Mouse (Mus musculus): ENCODE data around the gene Rhox4d. TPM values are rescaled to one million over a fixed set of nuclear protein-coding genes. Genes with fewer than 3 reads are reported as not detected.
"Not testable (repeated sequence)": the region's sequence is repeated elsewhere in the genome, so short reads cannot be mapped to it uniquely, and the experiment has no call there.

Gene Rhox4d
- total RNA-seq (2021), result not detected

DNA sequence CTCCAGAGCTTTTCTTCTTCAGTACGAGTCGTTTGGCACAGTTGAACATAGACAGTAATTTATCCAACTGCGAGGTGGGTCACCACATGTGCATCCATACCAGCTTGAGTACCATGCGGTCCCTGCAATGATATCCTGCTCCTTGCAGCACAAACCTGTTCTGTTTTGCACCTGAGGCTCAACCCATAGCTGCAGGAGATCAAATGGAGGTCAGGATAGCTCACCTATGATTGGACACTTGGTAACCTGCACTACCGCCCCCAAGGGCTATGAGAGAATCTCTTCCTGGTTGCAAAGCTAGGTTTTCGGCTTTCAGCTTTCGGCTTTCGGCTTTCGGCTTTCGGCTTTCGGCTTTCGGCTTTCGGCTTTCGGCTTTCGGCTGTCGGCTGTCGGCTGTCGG is at the start of gene Rhox4d:
Rhox4d (plus strand) TSS at position 301 of the 400 bp plus-strand sequence.
- DNase-seq (ENCODE audit: low spot score in 2 of 2); intact Hi-C loops (cut with DNase I): not testable (repeated sequence)

DNA sequence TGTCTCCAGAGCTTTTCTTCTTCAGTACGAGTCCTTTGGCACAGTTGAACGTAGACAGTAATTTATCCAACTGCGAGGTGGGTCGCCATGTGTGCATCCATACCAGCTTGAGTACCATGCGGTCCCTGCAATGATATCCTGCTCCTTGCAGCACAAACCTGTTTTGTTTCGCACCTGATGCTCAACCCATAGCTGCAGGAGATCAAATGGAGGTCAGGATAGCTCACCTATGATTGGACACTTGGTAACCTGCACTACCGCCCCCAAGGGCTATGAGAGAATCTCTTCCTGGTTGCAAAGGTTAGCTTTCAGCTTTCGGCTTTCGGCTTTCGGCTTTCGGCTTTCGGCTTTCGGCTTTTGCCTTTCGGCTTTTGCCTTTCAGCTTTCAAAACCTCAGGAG is 34.1 kb upstream of the Rhox4d start, which contains the start of gene Rhox4c:
Rhox4c (plus strand) TSS at position 301 of the 400 bp plus-strand sequence.
- DNase-seq (ENCODE audit: low spot score in 2 of 2); intact Hi-C loops (cut with DNase I): not testable (repeated sequence)

DNA sequence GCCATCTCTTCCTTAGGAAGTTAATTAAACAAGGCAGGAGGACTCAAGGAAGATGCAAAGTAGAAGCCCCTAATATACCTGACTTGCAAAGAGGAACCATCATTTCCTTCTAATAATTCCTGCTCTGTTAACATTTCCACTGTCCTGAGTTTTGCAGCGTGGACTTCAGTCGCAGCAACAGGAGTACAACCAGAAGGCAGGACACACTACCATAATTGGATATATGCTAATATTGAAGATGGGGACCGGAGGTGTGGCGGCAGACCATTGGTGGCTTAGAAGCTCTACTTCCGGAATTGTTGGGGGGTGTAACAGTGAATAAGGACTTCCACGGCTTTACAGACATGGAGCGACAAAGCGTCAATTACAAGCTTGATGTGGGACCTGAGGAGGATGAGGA is 16.0 kb downstream of the Rhox4d start, which contains the start of gene Rhox2e:
Rhox2e (plus strand) TSS at position 301 of the 400 bp plus-strand sequence.
- DNase-seq (ENCODE audit: low spot score in 2 of 2); intact Hi-C loops (cut with DNase I): not testable (repeated sequence)

DNA sequence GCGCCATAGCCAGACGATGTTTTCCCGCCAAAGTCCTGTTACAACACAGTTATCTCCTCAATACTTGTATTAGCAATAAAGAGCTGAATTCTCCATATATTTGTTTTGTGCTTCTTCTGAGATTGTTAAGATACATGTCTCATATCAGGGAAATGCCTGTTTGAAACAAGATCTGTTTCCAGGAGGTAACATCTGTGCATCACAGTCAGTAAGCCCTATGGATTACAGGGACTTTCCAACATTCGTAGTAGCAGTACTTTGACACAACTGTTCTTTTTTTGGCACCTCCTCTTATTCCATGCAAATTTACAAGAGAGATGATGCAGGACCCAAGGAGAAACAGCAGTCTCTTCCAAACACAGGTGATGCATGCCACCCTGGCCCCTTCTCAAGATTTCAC is 27.6 kb downstream of the Rhox4d start, which contains the start of gene Rhox3e:
Rhox3e (plus strand) TSS at position 301 of the 400 bp plus-strand sequence.
- intact Hi-C loops (cut with DNase I); DNase-seq (ENCODE audit: low spot score in 2 of 2): not testable (repeated sequence)

DNA sequence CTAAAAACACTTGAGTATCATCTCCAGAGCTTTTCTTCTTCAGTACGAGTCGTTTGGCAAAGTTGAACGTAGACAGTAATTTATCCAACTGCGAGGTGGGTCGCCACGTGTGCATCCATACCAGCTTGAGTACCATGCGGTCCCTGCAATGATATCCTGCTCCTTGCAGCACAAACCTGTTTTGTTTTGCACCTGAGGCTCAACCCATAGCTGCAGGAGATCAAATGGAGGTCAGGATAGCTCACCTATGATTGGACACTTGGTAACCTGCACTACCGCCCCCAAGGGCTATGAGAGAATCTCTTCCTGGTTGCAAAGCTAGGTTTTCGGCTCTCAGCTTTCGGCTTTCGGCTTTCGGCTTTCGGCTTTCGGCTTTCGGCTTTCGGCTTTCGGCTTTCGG is 43.0 kb downstream of the Rhox4d start, which contains the start of gene Rhox4e:
Rhox4e (plus strand) TSS at position 301 of the 400 bp plus-strand sequence.
- DNase-seq (ENCODE audit: low spot score in 2 of 2); intact Hi-C loops (cut with DNase I): not testable (repeated sequence)

Other genes starting within 250 kb of the Rhox4d start
- not detected for gene Rhox4a, start 249.0 kb upstream of the Rhox4d start, total RNA-seq (2021)
- not detected for gene Rhox3a2, start 134.3 kb upstream of the Rhox4d start, total RNA-seq (2021)
- not detected for gene Rhox4a2, start 123.5 kb upstream of the Rhox4d start, total RNA-seq (2021)
- not detected for gene Rhox2b, start 102.3 kb upstream of the Rhox4d start, total RNA-seq (2021)
- gene Rhox4b, start 81.9 kb upstream of the Rhox4d start, total RNA-seq (2021), result not detected
- not detected for gene Rhox2c, start 60.7 kb upstream of the Rhox4d start, total RNA-seq (2021)
- gene Rhox3c, start 55.8 kb upstream of the Rhox4d start, total RNA-seq (2021), result not detected
- not detected for gene Rhox4c, start 34.0 kb upstream of the Rhox4d start, total RNA-seq (2021)
- gene Rhox2d, start 20.9 kb upstream of the Rhox4d start, total RNA-seq (2021), result not detected
- not detected for gene Rhox2e, start 16.1 kb downstream of the Rhox4d start, total RNA-seq (2021)
- not detected for gene Rhox3e, start 27.7 kb downstream of the Rhox4d start, total RNA-seq (2021)
- gene Rhox4e, start 43.1 kb downstream of the Rhox4d start, total RNA-seq (2021), result not detected
- not detected for gene Rhox2f, start 57.0 kb downstream of the Rhox4d start, total RNA-seq (2021)
- not detected for gene Rhox3f, start 66.6 kb downstream of the Rhox4d start, total RNA-seq (2021)
- not detected for gene Rhox4f, start 93.3 kb downstream of the Rhox4d start, total RNA-seq (2021)
- gene Rhox3g, start 114.3 kb downstream of the Rhox4d start, total RNA-seq (2021), result not detected
- gene Rhox2g, start 129.1 kb downstream of the Rhox4d start, total RNA-seq (2021), result not detected
- gene Rhox4g, start 137.0 kb downstream of the Rhox4d start, total RNA-seq (2021), result not detected
- not detected for gene Rhox3h, start 154.4 kb downstream of the Rhox4d start, total RNA-seq (2021)
- not detected for gene Rhox2h, start 158.9 kb downstream of the Rhox4d start, total RNA-seq (2021)

Data from left cerebral cortex, postnatal 36 days (tissue).